Mouse (Mus musculus): ENCODE measurements around the gene Gmip.

DNA sequence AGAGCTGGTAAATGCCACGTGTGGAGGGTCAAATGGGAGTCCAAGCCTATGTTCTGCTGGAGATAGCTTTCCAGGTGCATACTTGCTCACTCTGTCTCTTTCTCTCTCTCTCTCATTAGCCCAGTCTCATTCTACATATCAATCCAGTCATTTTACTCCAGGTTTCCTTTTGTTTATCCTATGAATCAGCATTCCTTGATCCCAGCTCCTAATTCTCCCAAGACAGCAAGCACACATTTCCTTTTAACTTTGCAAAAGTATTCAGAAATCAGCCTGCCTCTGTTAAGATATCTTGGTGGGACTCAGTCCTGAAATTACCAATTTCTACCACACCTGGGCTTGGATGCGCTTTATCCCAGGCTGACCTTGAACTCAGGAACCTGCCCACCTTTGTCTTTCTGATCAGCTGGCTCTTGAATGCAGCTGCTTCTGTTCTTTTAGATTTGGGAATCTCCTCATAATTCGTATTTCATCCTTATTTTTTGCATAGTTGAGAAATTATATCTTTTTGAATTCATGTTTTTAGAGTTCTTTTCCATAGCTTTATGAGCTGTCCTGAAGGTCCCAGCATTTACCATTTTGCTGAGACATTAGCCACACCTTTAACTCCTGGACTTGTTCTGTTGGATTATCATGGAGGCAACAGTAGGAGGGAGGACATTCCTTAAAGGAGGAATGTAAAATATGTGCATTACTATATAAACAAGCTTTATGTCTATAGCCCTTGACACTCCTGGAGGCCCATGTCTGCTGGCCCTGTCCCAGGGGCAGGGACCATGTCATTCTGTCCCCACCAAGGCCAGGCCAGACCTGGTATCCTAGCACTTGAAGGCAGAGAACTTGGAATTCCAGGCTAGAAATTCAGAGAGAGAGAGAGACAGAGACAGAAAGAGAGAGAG is 38.9 kb downstream of the Gmip start:
- TF ChIP-seq CTCF (IDR thresholded peaks at IDR 0.05; ENCODE audit: low read depth, low read length) (no peak), TAL1 (conservative IDR thresholded peaks at IDR 0.05; ENCODE audit: low read depth, low read length) (no peak), GATA1 (IDR thresholded peaks at IDR 0.05; ENCODE audit: borderline replicate concordance, low read length) (no peak), GATA2 (IDR thresholded peaks at IDR 0.05; ENCODE audit: borderline replicate concordance, low read depth, low read length) (no peak)
